Mouse (Mus musculus) lung, embryonic 14.5 days (tissue): Measurements from ENCODE around the gene Raly. TPM values are rescaled to one million over a fixed set of nuclear protein-coding genes. Genes with fewer than 3 reads are reported as not detected.

Source experiments
- ATAC-seq: fragments of 200-750 bp; cut with Nextera tagmentation; 2 replicates; pipeline ENCODE4 v1.8.0; 2017; ENCODE audit warnings: mild to moderate bottlenecking, moderate TSS enrichment, moderate library complexity; ENCODE audit not compliant: insufficient read depth
- DNase-seq: peaks from one replicate; pipeline ENCODE4 v3.0.0-alpha.2; 2015
- H3K27ac ChIP-seq: fragments of 300-500 bp; sonication (generic); 2 replicates; pipeline ENCODE4 v1.5.1; 2014; ENCODE audit warnings: low read depth, mild to moderate bottlenecking, moderate library complexity
- H3K27me3 ChIP-seq: fragments of 300-500 bp; sonication (generic); 2 replicates; pipeline ENCODE4 v1.6.1; 2014; ENCODE audit warnings: low read length, control low read depth; ENCODE audit not compliant: insufficient read depth
- H3K36me3 ChIP-seq: fragments of 300-500 bp; sonication (generic); 2 replicates; pipeline ENCODE4 v1.6.1; 2014; ENCODE audit warnings: control low read depth; ENCODE audit not compliant: insufficient read depth
- H3K4me1 ChIP-seq: fragments of 300-500 bp; sonication (generic); 2 replicates; pipeline ENCODE4 v1.6.1; 2014; ENCODE audit warnings: antibody characterized with exemption, control low read depth; ENCODE audit not compliant: insufficient read depth
- H3K4me2 ChIP-seq: fragments of 300-500 bp; sonication (generic); 2 replicates; pipeline ENCODE4 v1.6.1; 2014; ENCODE audit warnings: mild to moderate bottlenecking
- H3K4me3 ChIP-seq: fragments of 300-500 bp; sonication (generic); 2 replicates; pipeline ENCODE4 v1.5.1; 2014; ENCODE audit warnings: low read depth, low read length
- H3K9ac ChIP-seq: fragments of 300-500 bp; sonication (generic); 2 replicates; pipeline ENCODE4 v1.6.1; 2014
- H3K9me3 ChIP-seq: fragments of 300-500 bp; sonication (generic); 2 replicates; pipeline ENCODE4 v1.6.1; 2016; ENCODE audit warnings: low read depth, low read length, control low read depth
- CTCF ChIP-seq: IDR thresholded peaks from 2 replicates; pipeline ENCODE4 v1.5.1; 2016; ENCODE audit warnings: antibody characterized with exemption, low read depth
- WGBS: fragments of 180-500 bp; shearing (Covaris S2); extraction: QIAGEN DNeasy Blood & Tissue Kit; methylation state at CpG from one replicate; pipeline ENCODE4 v1.1.7; 2014; 5-methylcytosine and 5-hydroxymethylcytosine counted together
- polyA plus RNA-seq: library from polyadenylated mRNA; unstranded; fragments of >200 nt; fragmentation: Nextera tagmentation; extraction: Ambion mirVana; gene quantifications from 2 replicates; pipeline ENCODE4 v1.2.1, GENCODE M21; 2014

Raly gene
- polyA plus RNA-seq, 1 experiment from 2014 or later, result 72.9 TPM

DNA sequence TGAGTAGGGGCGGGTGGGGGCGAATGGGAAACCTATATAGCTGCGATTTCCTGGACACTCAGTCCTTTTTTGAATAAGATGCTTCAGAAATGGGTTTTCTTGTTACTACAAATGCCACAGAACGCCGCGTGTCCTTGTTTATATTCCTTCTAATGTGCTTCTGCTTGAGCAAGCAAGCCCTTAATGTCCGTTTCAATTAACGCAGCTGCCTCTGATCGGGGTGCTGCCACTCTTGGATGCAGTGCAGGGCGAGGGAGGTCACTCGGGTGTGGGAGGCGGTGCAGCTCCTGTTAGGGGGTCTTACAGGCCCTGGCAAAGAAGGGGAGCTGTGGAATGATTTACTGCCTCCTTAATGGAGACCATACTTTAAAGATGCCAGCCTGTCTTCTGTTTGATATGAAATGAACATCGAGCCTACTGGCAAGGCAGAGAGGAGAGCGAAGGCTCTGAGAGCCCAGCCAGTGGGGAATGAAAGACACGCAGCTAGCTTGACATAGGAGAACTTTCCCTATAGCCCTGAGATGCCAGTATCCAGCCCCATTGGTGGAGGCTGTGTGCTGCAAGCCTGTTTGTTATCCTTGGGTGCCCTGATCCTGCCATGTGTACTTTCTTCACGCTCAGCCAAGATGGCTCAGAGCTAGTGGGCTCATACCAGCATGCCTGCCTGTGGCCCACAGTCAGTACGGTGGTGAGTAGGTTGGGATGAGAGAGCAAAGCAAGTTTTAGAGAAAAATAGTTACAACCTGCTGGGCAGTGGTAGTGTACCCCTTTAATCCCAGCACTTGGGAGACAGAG lies 7.8 kb upstream of the Raly start:
- H3K9me3 ChIP-seq, result no peaks in the 10 kb centered on the region
- H3K4me3 ChIP-seq, result no peak overlapping the region
- WGBS, result 63% methylated on average over 17 of the region's 17 CpGs
- no peaks in the 10 kb centered on the region for H3K36me3 ChIP-seq
- no peak overlapping the region for H3K27ac ChIP-seq
- H3K4me1 ChIP-seq, result peaks cover 3% of the 10 kb centered on the region; the same call in 1 of the 2 replicates
- TF ChIP-seq CTCF, result no peak
- no peaks in the 10 kb centered on the region for H3K27me3 ChIP-seq
- no peak overlapping the region for H3K4me2 ChIP-seq
- DNase-seq, result no peak
- H3K9ac ChIP-seq, result no peak overlapping the region
- no peak for ATAC-seq

DNA sequence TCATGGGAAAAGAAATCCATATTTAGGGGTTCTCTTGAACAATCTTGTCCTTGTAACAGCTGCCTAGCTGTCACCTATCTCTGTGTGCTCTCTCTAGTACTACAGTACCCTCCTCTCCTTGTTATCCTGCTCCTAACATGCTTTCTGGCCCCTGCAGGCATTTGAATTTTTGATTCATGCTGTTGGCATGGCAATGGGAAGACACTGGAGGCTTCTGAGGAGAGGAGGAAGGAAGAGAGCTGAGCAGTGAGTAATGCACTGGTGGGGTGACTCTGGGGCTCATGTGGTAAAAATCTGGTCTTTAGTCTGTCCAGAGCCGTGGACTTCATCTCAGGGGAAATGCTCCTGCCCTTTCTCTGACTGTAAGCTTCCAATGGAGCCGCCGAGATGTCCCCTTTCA lies 5.6 kb upstream of the Raly start:
- WGBS, result 63% methylated on average over 3 of the region's 3 CpGs
- no peaks in the 10 kb centered on the region for H3K27me3 ChIP-seq
- no peak overlapping the region for H3K27ac ChIP-seq
- no peak for ATAC-seq
- peaks cover 3% of the 10 kb centered on the region; the same call in 1 of the 2 replicates for H3K4me1 ChIP-seq
- H3K36me3 ChIP-seq, result no peaks in the 10 kb centered on the region
- no peak overlapping the region for H3K4me2 ChIP-seq
- no peak overlapping the region for H3K9ac ChIP-seq
- H3K9me3 ChIP-seq, result no peaks in the 10 kb centered on the region
- TF ChIP-seq CTCF, result no peak
- no peak for DNase-seq
- no peak overlapping the region for H3K4me3 ChIP-seq

DNA sequence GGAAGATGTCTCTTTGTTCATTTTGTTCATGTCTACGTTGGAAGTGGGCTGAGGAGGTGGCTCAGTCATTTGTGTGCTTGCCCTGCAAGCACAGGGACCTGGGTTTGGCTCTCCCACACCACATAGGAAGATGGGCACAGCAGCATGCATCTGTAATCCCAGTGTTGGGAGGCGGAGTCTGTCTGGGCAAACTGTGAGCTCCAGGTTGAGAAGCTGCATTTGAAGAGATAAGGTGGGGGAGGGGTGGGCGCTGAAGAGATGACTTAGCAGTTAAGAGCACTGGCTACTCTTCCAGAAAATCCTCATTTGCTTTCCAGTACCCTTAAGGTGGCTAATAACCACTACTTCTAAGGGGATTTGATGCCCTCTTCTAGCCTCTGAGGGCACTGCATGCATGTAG lies 4.7 kb upstream of the Raly start:
- H3K9ac ChIP-seq, result no peak overlapping the region
- H3K27me3 ChIP-seq, result no peaks in the 10 kb centered on the region
- H3K4me3 ChIP-seq, result no peak overlapping the region
- ATAC-seq (no peak), DNase-seq (no peak)
- 43% methylated on average over 3 of the region's 3 CpGs for WGBS
- H3K9me3 ChIP-seq, result no peaks in the 10 kb centered on the region
- peaks cover 3% of the 10 kb centered on the region; the same call in 1 of the 2 replicates for H3K4me1 ChIP-seq
- H3K4me2 ChIP-seq, result no peak overlapping the region
- no peak overlapping the region for H3K27ac ChIP-seq
- no peaks in the 10 kb centered on the region for H3K36me3 ChIP-seq
- TF ChIP-seq CTCF, result no peak

DNA sequence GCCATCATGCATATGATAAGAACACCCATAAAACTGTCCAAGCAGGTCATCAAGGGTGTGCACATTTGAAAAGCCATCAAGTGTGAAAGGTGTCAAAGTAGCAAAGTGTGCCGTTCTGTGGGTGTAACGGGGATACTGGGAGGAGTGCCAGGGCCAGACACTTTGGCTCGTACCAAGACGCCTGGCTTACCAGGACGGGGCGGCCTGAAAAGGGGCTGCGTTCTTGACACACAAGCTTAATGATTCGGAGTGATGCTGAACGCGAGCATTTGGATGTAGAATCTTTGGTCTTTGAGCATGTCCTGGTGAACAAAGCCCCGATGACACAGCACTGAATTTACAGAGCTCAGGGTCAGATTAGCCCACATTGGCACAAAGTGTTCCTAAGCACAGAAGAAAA lies 4.1 kb upstream of the Raly start:
- no peak for DNase-seq
- Histone ChIP-seq H3K9me3 (no peaks in the 10 kb centered on the region), H3K27ac (no peak overlapping the region), H3K4me1 (peaks cover 3% of the 10 kb centered on the region; the same call in 1 of the 2 replicates), H3K36me3 (no peaks in the 10 kb centered on the region), H3K4me2 (no peak overlapping the region), H3K27me3 (no peaks in the 10 kb centered on the region), H3K4me3 (no peak overlapping the region), H3K9ac (no peak overlapping the region)
- no peak for TF ChIP-seq CTCF
- no peak for ATAC-seq
- WGBS, result 61% methylated on average over 11 of the region's 11 CpGs

DNA sequence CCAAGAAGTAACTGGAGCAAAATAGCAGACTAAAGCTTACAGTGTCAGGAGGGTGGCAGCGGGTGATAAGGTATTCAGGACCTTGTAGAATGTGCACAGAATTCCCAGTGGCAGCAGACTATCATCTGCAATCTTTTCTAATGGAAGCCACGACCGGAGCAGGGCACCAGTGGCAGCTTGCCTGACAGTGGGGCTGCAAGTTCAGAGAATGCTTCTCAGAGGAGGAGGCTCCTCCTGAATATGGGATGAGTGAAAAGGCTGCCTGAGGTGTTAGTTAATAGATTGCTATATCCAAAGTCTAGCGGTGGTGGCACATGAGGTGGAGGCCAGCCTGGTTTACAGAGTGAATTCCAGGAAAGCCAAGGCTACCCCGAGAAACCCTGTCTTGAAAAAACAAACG lies 1.5 kb upstream of the Raly start:
- no peak overlapping the region for H3K9ac ChIP-seq
- H3K9me3 ChIP-seq, result no peaks in the 10 kb centered on the region
- no peak overlapping the region for H3K27ac ChIP-seq
- DNase-seq (no peak), ATAC-seq (no peak)
- WGBS, result 48% methylated on average over 6 of the region's 6 CpGs
- no peak overlapping the region for H3K4me3 ChIP-seq
- H3K27me3 ChIP-seq, result no peaks in the 10 kb centered on the region
- peaks cover 16% of the 10 kb centered on the region for H3K4me1 ChIP-seq
- 0 out of 2 replicates have a peak, but pooled peaks cover 3% of the 10 kb centered on the region for H3K36me3 ChIP-seq
- no peak overlapping the region for H3K4me2 ChIP-seq
- no peak for TF ChIP-seq CTCF

DNA sequence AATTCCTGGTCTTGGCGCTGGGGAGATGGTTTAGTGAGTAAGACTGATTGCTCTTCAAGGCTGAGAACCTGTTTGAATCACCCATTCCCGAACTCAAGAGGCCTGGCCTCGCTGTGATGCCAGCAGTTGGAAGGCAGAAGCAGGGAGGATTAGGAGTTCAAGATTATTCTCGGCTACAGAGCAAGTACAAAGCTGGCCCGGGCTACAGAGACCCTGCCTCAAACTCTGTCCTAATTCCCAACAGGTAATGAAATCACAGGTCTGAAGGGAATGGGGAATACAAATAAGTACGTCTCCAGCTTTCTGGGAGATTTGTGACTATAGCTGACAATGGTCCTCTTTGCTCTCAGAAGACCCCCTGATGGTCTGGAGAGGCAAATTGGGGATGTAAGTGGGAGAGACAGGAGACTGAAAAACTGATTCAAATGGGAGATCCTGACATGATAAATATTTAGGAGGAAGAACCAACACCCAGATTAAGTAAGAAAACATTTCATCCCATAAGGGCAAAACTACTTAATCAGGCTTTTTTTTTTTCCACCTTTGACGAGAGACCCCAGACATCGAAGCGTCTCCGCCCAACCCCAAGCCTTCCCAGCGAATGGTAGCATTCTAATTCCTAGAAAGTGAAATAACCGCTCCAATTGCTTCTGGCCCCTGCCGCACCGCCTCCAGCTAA lies 780 bp upstream of the Raly start:
- Histone ChIP-seq H3K9me3 (no peaks in the 10 kb centered on the region), H3K27me3 (no peaks in the 10 kb centered on the region), H3K4me2 (peak overlapping the region; percentile 62), H3K9ac (peak overlapping the region; percentile 14), H3K27ac (peak overlapping the region; percentile 10; the same call in 1 of the 2 replicates), H3K36me3 (0 out of 2 replicates have a peak, but pooled peaks cover 3% of the 10 kb centered on the region), H3K4me3 (peak overlapping the region; percentile 99), H3K4me1 (peaks cover 16% of the 10 kb centered on the region)
- no peak; the same call in 1 of the 2 replicates for TF ChIP-seq CTCF
- no peak for DNase-seq
- WGBS, result 4% methylated on average over 14 of the region's 14 CpGs
- ATAC-seq, result no peak
